Mouse (Mus musculus): ENCODE data around the gene Kndc1.

Kndc1 gene

GRCm38 (mm10) chr7:139955505-139955904 is 61.0 kb downstream of the Kndc1 start:
- no peak for DNase-seq

DNA sequence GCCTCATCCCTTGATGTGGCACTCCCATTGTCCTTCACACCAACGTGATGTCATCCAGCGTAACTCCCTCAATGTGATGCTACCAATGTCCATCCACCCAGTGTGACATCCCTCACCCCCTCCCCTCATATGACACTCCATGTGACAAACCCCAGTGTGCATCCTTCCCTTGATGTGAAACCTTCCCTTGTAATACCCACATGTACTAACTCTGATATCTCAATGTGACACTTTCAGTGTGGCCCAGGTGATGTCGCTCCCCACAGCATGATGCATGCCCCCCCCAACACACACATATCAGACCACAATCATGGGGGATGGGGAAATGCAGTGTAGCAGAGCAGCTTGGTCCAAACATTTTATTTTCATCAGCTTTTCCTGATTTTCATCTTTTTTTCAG is 62.2 kb downstream of the Kndc1 start:
- DNase-seq: no peak

DNA sequence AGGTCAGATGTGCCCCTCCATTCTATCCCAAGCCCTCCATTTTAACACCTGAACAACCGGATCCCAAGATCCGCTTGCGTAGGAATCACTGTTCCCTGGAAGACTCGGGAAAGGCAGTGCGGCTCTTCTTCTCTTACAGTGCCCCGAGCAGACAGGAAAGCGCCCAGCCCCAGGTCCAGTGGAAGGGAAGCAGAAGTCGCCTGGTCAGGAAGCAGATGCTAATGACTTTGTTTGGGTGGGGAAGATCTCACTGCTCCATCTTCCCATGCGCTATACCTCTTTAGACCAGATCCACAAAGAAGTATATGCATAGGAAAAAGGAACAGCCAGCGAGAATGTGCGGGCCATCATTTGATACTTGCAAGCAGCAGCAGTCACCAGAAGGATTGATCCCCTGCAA is 62.9 kb downstream of the Kndc1 start:
- DNase-seq: no peak

GRCm38 (mm10) chr7:139957958-139958357 is 63.5 kb downstream of the Kndc1 start:
- DNase-seq: no peak

DNA sequence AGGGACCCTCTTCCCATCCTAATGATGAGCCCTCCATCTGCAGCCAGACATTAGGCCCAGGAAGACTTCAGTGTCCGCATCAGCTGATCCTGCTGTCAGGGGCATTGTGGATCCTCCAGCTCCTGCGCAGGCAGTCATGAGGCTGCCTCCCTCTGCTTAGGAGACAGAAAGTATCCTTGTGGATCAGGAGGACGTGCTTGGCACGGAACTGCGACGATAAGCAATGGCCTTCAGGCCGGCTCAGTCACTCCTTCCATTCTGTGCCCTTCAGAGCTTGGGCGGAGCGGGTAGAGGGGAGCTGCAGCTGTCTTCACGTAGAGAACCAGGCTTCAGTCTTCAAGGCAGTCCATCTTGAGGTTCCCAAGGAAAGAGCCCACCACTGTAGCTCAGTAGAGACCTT is 66.6 kb downstream of the Kndc1 start:
- no peak for DNase-seq

- DNase-seq: no peak
Measured at GRCm38 (mm10) chr7:139963814-139964213, 69.3 kb downstream of the Kndc1 start.

- DNase-seq: no peak
Measured at GRCm38 (mm10) chr7:139967175-139967574, 72.7 kb downstream of the Kndc1 start.

DNA sequence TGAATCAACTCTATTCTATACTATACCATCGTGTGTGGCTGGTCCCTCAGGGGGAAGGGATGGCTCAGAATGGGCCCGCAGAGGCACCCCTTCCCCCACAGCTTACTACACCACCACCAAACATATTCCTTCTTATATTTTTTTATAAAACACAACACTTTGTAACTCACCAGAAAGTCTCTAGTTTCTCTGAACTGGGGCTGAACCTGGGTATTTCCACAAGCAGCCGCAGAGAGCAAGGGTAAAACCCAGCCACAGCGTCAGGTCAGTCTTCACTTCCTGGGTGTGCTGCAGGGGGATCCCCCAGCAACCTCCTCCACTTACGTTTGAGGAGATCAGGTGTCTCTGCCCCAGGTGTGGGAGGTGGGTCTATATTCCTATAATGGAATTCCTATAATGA is 73.9 kb downstream of the Kndc1 start:
- no peak for DNase-seq

DNA sequence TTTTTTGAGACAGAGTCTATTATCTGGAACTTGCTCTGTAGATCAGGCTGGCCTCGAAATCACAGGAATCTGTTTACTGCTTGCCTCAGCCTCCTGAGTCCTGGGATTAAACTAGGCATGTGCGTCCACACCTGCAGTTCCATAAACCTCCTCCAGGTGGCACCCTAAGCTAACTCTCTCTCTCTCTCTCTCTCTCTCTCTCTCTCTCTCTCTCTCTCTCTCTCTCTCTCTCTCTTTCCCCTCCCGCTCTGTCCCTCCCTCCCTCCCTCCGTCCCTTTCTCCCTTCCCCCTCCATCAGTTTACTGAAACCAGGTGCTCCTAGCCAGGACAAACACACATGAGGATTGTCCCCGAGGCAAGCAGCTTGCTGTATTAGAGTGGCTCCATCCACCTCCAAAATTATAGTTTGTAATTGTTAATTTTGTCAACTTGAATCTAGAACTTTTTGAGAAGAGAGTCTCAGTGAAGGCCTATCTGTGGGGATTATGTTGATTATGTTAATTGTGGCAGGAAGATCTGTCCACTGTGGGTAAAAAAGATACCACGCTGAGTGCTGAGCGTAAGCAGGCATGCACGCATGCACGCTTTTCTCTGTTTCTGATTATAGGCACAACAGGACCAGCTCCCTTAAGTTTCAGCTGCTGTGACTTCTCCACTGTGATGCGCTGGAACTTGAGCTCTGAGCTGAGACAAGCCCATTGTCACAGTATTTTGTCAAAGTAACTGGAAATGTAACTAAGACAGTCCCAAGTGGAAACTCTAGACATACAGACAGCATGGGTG is 75.0 kb downstream of the Kndc1 start:
- peak; percentile 89 for DNase-seq

DNA sequence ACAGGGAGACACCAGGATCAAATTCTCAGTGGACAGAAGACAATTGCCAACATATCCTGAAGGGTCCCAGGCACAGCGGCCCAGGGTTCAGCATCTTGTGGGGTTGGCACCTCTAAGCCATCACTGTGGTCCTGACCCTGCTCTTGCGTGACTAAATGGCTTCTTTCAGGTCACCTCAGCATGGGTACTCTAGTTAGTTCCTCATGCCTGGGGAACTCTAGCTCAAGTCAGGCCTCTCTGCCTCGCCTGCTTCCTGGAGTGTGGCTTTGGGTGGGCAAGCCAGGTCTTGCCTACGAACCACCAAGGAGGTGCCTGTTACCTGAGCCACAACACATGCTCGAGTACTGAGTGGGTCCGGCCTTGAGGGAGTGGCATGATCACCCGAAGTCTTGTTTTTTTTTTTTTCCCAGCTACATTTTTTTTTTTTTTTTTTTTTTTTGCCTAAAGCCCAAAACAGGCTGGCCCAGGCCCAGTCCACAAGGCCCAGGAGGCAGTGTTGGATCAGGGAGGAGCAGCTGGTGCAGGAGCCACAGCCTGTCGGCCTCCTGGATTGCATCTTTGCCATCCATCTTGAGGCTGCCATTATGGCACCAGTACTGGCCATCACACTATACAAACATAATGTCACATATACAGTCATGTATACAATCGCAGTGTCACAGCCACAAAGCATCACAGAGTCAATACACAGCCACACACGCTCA is 75.9 kb downstream of the Kndc1 start:
- DNase-seq: no peak

GRCm38 (mm10) chr7:139970979-139971378 is 76.5 kb downstream of the Kndc1 start:
- DNase-seq: no peak

DNA sequence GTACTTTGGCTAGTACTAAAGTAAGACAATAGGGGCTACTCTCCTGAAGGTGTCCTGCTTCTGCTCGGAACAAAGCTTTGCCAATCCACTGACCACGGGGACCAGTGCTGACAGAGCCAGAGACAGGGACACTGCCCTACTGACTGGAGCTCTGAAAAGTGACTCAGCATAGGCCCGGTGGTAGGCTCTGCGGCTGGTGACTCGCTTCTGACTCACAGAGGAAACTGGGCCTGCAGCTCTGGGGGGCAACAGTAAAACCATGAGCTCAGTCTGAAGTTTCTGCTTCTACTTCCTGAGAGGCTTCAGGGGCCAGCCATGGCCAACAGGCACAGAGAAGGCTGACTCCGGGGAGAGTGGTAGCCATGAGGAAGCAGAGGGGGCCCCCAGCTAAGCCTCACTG is 76.9 kb downstream of the Kndc1 start:
- no peak for DNase-seq

DNA sequence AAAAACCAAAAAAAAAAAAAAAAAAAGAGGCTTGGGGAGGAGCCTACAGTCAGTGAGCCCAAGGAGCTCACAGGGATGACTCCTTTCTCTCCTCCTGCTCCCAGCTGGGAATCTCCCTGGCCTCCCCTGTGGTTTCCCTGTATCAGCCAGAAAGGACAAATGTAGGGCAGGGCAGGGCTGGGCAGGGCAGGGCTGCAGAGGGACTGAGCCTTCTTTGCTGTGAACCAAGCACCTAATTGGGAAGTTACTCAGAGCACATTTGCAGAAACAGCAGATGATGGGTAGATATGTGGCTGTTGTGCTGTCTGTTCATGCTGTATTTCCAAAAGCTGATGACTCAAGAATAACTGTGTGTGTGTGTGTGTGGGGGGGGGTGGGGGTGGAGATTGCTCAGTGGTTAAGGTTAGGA is 78.4 kb downstream of the Kndc1 start:
- no peak for DNase-seq

- no peak for DNase-seq
Measured at GRCm38 (mm10) chr7:139974307-139974706, 79.8 kb downstream of the Kndc1 start.

GRCm38 (mm10) chr7:139975471-139975870 is 81.0 kb downstream of the Kndc1 start:
- no peak for DNase-seq

- DNase-seq: peak; percentile 86
Measured at GRCm38 (mm10) chr7:139978278-139978892, 83.9 kb downstream of the Kndc1 start, which contains the start of gene 6430531B16Rik. Gene 6430531B16Rik (minus strand): TSS chr7:139978755.

DNA sequence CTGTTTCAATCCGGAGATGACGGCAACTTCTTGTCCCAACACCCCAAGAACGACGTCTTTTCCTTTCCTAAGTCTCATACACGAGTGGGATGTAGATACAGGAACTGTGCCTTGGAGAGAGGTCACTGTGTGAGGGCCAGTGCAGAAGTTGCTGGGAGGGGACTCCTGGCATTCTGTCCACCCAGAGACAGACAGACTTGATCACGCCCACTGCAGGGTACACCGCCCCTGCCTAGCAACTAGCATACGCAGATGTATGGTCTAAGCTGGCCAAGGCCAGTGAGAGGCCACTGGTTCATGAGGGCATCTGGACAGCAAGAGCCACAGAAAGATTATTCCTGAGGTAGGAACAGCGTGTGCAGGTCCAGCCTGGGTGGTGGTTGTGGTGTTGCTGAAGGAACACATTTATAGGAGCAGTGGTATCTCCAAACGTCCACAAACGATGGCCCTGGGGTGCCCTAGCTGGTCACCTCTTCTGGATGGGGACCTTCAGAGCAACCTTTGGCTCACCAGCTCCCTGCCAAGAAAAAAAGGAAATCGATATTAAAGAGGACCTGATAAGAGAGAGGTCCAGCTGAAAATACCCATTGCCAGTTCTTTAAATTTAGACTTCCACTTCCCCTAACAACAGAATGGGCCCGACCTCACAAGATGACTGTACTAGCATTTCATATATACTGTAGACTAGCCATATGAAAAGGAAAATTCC is 84.7 kb downstream of the Kndc1 start:
- DNase-seq: peak; percentile 40

GRCm38 (mm10) chr7:139980778-139981177 is 86.3 kb downstream of the Kndc1 start:
- no peak for DNase-seq

GRCm38 (mm10) chr7:139982058-139982457 is 87.6 kb downstream of the Kndc1 start:
- DNase-seq: no peak

DNA sequence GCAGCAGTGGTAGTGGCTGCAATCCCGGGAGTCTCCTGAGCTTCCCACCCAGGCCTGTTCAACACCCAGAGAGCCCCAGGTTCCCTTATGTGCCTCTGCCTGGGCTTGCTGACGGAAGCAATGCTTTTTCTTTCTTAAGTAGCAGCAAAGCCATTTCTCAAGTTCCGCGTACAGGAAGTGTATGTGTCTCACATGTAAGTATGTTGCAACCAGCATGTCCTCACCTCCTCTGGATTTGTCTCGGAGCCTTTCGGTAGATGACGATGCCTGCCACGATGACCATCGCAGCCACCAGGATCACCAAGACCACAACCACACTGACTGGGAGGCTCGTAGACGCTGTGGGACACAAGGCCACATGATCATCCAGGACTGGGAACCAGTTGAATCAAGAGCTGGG is 90.0 kb downstream of the Kndc1 start:
- DNase-seq: no peak

GRCm38 (mm10) chr7:139988272-139988671 is 93.8 kb downstream of the Kndc1 start:
- no peak for DNase-seq

DNA sequence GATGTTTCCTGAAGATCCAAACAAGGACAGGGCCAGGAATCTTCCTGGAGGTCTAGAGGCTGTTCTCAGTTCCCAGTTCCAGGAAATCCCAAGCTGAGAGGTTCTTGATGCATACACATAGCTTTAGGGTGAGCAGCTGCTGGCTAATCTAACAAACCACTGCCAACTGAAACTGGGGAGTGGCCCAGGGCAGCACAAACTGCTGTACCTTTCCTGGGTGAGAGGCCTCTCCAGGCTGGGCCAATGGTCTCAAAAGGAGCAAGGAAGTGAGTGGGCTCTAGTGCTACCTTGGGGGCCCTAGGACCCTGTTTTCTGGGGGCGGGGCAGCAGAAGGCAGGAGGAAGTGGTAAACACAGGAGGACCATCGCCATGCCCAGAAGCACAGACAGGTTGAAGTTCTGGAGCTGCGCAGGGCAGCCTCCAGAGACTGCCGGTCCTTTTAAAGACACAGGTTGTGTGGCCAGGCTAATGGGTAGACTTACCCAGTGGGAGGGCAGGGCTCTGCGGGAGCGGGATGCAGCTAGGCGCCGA is 96.4 kb downstream of the Kndc1 start:
- DNase-seq: no peak

All from retina, postnatal 1 day (tissue).